Mouse (Mus musculus) fat pad, adult 2 months (tissue): ENCODE results near the gene Ivns1abp.
"Not testable (repeated sequence)": the region's sequence is repeated elsewhere in the genome, so short reads cannot be mapped to it uniquely, and the experiment has no call there.

Experiments used
- DNase-seq: peaks from one replicate; pipeline ENCODE4 v3.0.0-alpha.2; 2011; ENCODE audit warnings: low read depth, low spot score; ENCODE audit errors: extremely low read depth

The Ivns1abp gene

DNA sequence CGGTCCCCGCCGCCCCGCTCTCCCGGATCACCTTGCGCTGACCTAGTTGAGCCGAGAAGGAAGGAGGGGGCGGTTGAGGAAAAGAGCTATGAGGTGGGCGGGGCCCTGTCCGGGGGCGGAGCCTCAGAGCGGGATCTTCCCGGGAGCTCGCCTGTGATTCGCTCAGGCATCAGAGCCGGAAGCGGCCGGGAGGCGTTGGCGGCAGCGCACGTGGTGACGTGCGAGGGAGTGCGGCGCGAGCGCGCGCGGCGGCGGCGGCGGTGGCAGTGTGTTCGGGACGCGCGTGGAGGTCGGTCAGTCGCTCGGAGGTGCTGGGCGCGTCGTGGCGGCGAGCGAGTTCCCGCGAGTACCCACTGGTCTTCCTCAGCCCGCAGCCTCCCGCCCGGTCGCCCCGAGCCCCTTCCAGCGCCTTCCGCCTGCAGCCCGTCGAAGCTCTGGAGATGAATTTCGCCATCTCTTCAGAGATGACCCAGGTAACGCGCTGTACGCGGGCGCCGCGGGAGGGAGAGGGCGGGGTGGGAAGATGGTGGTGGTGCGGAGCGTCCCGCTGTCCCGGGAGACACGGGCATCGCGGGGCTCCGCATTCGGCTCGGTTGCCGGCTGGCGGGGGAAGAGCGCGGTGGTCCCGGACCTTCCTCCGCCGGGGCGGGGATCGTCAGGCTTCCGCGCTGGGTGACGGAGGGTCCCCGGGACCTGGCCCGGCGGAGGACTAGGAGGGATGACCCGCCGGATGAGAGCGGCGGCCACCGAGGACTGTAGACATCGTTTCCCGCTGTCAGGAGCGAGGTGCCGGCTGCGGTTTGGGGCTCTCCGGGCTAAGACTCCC, at the start of gene Ivns1abp:
Gene Ivns1abp, plus strand, starts transcription at position 195 of the 826 bp plus-strand sequence.
- peak; percentile 54 for DNase-seq

DNA sequence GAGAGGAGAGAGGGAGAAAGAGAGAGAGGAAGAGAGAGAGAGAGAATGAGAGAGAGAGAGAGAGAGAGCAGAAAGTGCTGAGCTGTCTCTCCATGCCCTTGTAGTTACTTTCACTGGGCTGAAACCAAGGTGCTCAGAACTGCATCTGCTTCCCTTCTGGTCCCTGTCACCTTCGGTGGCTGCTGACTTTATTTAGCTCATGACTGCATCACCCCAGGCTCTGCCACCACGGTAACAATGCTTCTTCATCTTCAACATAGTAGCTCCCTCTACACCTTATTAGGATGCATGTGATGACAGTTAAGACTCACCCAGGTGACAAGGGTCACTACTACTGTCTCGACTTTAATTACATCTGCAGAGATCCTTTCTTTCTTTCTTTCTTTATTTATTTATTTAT, 48.8 kb upstream of the Ivns1abp start:
- no peak for DNase-seq

DNA sequence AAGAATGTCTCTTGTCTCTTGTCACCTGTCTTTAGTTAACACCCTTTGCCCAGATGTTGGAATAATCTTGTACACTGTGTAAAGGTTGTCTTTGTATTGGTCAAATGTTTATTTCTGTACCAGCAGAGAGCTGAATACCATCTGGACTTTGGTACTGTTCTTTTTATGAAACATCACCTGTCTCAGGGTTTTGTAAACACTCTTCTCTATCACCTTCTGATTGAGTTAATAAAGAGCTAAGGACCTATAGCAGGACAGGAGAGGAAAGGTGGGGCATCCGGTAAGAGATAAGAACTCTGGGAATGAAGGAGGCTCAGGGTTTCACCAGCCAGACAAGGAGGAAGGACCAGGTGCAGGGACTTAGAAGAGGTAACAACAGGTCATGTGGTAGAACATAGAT, 47.7 kb upstream of the Ivns1abp start:
- no peak for DNase-seq

DNA sequence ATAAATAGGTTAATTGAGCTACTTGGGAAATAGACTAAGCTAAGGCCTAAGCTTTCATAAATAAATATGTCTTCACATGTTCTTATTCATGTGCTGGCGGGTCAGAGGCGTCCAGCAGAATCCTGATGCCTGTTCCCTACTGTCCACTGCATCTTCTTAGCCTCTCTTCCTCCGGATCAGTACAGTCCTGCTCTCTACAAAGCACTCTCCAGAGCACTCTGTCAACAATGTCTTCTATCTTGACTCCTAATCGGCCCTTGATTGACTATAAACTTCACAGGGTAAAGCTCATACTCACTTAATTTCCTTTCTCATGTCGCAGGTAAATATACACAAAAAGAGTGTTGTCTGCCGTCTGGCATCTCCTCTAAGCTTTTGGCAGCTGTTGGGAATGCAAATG, 47.3 kb upstream of the Ivns1abp start:
- no peak for DNase-seq

DNA sequence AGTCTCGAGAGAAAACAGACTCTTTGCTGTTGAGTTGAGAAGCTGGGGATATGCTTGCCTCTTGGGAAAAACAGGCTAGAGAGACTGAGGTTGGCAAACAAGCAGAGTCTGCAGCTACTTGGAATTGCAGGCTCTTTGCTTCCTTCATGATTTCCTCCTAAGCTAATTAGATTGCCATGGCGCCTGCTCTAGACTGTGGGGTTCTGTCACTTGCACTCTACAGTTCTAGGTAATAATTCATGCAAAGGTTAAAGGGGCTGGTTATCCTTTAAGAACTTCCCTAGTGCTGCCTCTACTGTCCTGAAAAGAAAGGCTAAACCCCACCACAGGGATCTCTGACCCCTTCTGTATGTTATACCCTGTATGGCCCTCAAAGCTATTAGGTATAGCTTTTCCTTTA, 46.7 kb upstream of the Ivns1abp start:
- DNase-seq: no peak

DNA sequence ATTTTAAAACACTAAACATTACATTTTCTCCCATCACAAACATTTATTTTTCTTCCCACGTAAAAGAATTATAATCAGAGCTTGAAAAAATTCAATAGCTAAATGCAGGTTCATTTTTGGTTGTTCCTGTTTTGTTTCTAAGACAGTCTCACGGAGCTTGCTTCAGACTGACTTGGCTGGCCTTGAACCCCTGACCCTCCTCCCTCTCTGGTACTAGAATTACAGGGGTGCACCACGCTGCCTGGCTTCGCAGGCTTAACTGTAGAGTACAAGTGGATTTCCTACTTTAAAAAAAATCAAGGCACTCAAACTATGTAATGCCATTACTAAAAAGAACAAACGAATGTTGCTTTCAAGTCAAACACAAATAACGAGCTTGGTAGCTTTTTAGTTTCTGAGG, 42.8 kb upstream of the Ivns1abp start:
- DNase-seq: no peak

DNA sequence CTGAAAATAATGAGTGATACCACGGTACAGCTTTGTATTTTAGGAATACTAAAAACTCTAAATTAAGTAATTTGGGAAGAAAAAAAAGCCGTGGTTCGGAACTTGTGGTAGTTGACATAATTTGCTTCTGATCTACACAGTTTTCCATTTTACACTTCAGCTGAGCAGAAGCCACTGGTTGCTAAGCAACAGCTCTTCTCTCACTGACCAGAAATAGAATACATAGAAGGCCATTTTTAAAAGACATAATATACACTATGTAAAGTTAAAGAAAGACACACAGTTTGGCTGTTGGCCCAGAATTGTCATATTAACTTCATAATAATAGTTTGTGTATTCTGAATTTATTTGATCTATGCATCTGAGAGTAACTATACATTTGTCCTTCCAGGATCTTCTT, 42.4 kb upstream of the Ivns1abp start:
- no peak for DNase-seq

DNA sequence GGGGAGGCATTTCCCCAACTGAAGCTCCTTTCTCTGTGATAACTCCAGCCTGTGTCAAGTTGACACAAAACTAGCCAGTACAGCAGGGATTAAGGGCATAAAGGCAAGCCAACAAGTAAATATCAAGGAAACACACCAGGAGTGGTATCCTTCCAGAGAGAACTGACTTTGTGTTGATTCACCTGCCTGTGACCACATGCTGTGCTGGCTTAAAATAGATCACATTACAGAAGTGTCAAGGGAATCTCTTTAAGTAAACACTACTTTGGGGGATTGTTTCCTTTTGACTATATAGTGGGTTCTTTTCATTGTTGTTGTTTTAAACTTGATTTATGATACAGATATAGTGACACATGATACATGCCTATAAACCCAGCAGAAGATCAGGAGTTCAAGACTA, 41.0 kb upstream of the Ivns1abp start:
- DNase-seq: no peak

DNA sequence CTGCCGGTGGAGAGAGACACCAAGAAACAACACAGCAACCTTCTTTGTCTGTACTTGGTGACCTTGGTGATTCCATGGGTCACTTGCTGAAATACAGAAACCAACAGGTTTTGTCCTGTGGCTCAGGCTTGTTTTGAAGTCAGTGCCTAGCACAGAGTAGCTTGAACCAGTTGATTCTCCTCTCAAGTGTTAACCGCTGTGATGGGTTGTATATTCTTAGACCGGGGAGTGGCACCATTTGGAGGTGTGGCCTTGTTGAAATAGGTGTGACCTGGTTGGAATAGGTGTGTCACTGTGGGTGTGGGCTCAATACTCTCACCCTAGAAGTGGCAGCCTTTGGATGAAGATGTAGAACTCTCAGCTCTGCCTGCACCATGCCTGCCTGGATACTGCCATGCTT, 39.3 kb upstream of the Ivns1abp start:
- DNase-seq: not testable (repeated sequence)

DNA sequence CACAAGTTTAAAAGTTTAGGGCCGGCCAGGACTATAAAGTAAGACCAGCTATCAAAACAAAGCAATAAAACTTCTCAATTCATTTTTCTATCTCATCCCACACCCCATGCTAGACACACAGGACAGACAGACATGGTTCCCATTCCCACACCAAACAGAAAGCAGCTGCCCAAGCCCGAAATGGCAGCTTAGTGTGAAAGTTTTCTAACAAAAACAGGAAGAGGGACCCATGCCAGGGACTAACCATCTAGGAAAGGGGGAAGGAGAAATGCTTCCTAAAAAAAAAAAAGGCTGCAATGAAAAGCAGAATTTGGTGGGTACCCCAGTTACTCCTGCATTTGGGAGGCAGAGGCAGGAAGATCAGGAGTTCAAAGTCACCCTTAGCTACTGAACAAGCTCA, 37.2 kb upstream of the Ivns1abp start:
- DNase-seq: no peak

DNA sequence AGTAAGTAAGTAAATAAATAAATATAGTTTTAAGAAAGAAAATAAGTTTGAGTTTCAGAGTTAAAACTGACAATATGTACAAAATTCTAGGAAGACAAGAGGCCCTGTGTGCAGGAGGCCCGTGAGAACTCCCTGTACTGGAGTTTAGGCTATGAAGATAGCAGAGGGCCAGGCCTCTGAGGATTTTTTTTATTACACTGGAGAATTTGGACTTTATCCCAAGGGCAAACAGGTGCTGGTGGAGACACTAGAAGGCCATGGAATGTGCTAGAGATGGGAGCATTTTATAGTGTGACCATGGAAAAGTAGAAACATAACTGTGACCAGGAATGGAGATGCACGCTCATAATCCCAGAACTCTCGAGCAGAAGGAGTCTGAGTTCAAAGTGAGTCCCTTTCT, 36.5 kb upstream of the Ivns1abp start:
- no peak for DNase-seq

DNA sequence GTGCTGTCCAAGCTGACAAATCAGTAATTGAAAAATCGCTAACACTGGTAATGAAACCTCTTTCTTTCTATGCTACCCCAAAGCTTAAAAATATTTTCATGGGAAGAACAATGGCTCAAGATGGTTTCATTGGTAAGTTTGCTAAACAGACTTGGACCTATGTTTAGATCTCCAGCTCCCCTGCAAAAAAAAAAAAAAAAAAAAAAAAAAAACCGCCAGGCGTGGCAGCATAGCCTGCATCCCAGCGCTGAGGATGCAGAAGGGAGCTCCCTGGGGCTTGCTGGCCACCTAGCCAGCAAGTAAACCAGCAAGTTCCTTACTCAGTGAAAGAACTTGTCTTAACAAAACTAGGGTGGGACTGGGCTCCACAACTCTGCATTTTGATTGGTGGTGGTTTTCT, 35.8 kb upstream of the Ivns1abp start:
- DNase-seq: no peak

DNA sequence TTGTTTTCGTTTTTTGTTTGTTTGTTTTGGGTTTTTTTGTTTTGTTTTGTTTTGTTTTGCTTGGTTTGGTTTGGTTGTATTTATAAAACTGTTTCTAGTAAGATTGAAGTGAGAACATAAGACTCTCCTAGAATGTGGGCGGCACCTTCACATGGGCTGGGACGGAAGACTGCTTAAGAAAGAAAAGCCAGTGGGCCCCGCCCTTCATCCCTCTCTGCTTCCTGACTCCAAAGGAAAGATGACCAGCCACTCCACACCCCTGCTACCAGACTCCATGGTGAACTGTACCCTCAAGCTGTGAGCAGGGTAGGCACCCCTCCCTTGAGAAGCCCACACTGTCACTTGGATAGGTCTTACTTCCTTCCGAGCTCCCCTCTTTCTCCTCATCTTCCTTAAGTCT, 33.8 kb upstream of the Ivns1abp start:
- no peak for DNase-seq

DNA sequence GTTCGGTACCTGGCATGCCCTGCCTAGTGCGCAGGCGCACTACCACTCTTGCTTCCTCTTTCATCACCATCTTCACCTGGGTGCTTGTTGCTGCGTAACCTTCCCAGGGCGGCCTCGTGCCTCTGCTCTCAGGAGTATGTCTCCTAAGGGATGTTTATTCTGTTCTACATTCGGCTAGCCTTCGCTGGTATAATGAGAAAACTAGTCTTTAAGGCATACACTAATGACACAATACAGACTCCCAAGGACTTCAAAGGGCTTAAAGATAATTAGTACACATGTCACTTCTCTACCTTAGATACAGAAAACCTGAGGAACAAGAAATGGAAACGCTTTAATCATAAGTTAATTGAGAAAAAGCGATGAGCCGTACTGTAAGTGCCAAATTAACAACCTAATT, 32.9 kb upstream of the Ivns1abp start:
- DNase-seq: no peak

DNA sequence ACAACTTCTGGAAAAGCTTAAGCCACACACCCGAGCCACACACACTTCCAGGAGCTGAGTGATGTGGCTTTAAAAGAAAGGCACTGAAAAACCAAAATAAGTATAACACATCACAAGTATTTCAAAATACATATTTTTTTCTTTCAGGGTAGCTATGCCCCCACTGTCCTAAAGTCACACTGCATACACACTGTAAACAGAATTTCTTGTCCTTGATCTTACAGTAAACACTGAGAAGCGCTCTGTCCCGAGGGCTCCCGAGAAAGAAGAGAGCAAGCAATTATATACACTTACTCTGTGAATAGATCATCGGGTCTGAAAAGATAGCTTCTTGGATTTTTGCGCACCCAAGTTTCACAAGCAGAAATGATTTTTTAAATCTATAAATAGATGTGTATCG, 25.0 kb upstream of the Ivns1abp start:
- no peak for DNase-seq

DNA sequence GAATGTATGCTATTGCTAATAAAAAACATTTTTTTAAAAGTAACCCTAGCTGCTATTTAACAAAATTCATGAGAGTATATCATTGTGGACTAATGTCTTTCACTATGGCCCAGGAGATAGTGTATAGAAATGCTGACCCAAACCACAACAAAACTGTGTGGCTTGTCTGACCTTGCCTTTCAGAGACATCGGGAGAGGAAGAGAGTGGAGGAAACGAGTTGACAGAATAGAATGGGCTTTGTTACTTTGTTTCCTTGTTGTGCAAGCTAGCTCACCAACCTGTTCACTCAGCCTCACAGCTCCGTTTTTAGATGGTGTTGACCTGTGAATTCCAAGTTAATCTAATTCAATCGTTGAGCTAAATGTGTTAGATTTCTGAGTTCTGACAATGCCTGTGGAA, 23.9 kb upstream of the Ivns1abp start:
- DNase-seq: no peak

DNA sequence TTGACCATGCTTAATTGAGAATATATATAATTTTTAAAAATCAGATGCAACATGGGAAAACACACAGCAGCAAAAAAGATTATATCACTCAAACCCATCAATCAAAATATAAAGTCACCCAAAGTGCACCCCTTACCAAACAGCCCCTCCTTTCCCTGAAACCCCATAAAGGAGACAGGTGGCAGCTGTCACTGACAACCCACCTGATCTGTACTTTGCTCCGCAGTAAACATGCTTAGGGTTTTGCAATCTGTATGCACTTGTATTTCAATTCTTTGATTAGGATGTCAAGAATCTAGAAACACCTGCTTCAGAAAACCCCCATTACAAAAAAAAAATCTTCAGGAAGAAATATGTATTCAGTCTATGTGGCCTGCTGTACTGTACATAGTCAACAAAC, 18.9 kb upstream of the Ivns1abp start:
- no peak for DNase-seq

DNA sequence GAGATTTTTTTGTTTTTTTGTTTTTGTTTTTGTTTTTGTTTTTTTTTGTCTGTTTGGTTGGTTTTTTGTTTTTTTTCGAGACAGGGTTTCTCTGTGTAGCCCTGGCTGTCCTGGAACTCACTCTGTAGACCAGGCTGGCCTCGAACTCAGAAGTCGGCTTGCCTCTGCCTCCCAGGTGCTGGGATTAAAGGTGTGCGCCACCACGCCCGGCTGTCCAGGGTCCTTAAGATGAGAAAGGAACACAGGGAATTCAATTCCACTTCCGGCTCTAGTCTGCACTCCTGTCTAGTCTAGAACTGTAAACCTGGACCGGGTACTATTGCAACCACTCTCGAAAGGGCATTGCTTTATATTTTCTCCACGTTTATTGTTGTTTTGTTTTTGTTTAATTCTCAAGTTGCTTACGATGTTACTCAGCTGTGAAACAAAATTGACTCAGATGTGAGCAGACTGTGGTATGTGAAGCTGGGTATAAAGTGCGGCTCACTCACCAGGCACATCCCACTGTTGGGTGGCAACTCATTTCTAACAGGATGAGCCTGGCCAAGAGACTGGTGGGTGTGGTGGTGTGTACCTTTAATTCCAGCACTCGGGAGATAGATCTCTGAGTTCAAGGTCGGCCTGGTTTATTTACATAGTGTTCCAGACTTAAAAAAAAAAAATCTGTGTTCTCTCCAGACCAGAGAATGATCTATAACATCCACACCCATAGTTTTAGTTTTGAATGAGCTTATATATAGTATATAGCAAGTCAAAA, 15.8 kb upstream of the Ivns1abp start:
- DNase-seq: no peak

DNA sequence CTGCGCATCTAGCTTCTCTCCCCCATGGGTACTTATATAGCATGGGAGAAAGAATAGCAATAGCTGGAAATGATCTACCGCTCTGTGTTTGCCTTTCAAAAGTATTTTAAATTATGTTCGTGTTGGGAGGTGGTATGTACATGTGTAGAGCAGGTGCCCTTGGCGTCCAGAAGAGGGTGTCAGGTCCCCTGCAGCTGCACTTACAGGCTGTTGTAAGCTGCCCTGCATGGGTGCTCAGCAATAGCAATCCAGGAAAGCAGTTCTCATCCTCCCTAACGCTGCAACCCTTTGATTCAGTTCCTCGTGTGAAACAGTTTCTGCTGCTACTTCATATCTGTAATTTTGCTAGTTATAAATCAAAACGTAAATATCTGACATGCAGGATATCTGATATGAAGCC, 14.7 kb upstream of the Ivns1abp start:
- no peak for DNase-seq

DNA sequence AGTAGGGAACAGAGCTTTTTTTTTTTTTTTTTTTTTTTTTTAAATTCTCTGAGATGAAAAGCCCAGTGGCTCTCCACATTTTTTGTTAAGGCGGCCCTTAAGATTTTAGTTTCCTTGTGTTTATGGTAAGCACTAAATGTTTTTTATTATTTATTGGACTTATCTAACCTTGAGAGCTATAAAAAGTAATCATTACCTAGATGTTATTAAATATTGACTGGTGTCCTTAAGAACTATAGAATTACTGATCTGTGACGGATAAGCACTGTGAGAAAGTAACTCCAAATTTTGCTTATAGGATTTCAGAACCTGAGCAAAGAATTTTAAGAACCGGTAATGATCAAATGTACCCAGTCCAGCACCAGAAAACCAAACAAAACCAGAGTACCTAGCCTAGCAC, 11.5 kb upstream of the Ivns1abp start:
- DNase-seq: no peak

DNA sequence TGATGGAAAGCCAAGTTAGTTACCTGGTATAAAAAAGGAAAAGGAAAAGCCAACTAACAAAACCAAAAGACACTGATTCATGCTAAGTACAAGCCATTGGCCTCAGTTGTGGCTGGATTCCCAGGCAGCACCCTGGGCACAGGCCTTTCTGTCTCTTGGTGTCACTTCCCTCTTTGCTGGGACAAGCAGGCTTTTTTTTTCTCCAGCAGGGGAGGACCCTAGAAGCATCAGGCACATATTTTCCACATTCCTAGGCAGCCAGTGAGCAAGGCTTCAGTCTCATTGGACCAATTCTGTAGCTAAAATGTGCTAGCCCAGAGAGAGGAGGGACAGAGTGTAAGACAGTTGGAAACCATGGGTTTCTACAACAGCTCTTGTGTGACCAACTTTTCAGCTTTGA, 6.0 kb upstream of the Ivns1abp start:
- DNase-seq: no peak

DNA sequence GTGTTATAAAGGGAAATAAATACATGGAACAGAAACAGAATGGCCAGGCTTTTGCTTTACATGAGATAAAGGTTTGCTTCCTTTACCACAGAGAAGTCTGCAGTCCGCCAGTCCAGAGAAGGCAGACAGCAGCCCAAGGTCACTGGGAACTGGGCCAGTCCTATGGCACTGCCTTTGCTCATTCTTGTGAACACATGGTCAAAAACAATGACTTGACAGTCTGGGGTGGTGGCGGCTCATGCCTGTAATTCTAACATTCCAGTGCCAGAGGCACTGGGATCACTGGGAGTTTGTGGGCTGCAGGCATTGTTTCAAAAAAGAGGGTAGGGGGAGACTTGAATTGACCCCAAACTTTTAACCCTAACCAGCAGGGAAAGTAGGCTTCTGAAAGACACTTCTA, 5.3 kb upstream of the Ivns1abp start:
- DNase-seq: no peak
